Mouse (Mus musculus) liver, postnatal 0 days (tissue): ENCODE results near the gene Prss27.

Source experiments
- CTCF ChIP-seq: sonication (generic); IDR thresholded peaks from 2 replicates; pipeline ENCODE4 v1.5.1; 2016; ENCODE audit warnings: antibody characterized with exemption, low read depth
- EP300 ChIP-seq: IDR thresholded peaks from 2 replicates; pipeline ENCODE4 v1.6.1; 2016; ENCODE audit warnings: antibody characterized with exemption, low read depth, mild to moderate bottlenecking

DNA sequence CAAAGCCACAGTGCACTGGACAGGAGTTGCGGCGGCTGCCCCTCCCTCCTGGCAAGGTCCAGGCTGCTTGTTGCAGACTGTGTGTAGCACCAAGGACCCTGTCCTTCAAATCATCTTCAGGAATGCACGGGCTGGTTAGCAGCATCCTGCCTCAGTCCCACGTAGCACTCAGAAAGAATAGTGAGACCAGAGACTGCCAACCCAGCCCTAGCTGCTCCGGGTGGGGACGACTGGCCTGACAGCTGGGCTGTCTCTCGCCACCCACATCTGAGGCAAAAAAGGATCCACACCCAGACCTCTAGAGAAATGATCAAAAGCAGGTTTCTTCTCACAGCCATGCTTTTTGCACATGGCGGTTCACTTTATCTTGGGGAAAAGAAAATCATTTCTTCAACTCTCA, 11.1 kb downstream of the Prss27 start:
- TF ChIP-seq CTCF (no peak), EP300 (no peak)
